Mouse (Mus musculus) small intestine, adult 2 months (tissue): ENCODE results near the gene Prkch.

Experiments
- CTCF ChIP-seq: fragments of 200-500 bp; IDR thresholded peaks from 2 replicates; pipeline ENCODE4 v1.5.1; 2012; ENCODE audit warnings: low read depth, mild to moderate bottlenecking, control low read depth, inconsistent platforms, low read length, moderate library complexity, mixed read lengths; ENCODE audit not compliant: insufficient replicate concordance, insufficient read length; ENCODE audit errors: extremely low read depth
- POLR2A ChIP-seq: fragments of 200-500 bp; IDR thresholded peaks from 2 replicates; pipeline ENCODE4 v1.6.1; 2012; ENCODE audit warnings: low read depth, mild to moderate bottlenecking, control low read depth, inconsistent platforms, low read length, moderate library complexity

DNA sequence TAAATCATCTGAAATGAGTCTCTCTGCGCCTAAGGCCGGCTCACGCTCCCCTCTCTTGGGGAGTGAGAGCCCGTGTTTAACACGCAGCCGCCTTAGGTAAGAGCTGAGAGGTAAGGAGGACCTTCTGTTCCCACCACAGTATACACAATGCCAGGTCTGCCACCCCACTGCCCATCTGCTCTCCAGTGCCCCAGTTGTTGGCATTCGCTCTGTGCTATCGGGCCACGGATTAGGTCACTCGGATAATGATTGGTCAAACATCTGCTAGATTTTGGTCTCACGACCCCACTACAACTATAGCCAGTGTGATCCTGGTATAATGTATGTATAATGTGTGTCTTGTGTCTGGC is 19.0 kb upstream of the Prkch start:
- TF ChIP-seq CTCF (no peak), POLR2A (no peak)
